Mouse (Mus musculus) NIH3T3 (cell line): ENCODE measurements around the gene Atp7a.

Source experiments
- DNase-seq: peaks from one replicate; pipeline ENCODE4 v3.0.0-alpha.2; 2012; ENCODE audit warnings: low read depth

Gene Atp7a

GRCm38 (mm10) chrX:106082518-106082917, 55.4 kb downstream of the Atp7a start:
- DNase-seq: no peak

- DNase-seq: peak; percentile 58
Observed at GRCm38 (mm10) chrX:106085132-106085531, 58.1 kb downstream of the Atp7a start.

DNA sequence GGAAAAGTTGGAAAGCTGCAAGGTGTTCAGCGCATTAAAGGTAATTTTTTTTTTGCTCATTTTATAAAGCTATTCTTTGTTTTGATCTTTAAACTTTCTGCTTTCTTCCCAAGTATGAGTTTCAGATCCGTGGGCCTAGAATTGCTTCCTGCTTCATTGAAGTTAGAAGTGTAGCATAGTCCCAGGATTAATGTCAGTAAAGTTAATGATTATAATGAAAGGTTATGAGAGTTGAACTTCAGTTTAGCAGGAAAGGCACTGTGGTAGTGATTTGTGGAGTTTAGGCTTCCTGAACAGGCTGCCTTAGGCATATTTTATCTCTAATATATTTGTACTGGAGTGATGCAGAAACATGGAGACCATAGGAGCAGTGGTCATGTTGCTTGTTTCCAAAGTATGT, 58.5 kb downstream of the Atp7a start:
- DNase-seq: no peak

- DNase-seq: no peak
Observed at GRCm38 (mm10) chrX:106092939-106093338, 65.9 kb downstream of the Atp7a start.

DNA sequence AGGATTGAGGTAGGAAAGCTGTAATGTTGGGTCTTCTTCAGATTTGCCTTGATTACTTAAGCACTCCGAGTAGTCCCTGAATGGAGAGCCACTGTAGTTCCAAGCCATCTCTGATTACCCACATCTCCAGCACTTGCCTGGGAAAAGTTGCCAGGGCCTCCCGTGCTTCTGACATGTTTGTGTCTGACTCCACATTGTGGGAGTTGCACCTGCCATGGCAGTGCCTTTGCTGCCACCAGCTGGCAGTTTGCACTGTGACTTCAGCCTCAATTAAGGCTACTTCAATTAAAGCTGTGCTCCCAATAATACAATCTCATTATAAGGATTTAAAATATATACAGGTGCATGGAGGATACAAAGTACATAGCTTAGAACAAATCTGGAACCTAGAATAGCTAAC, 78.4 kb downstream of the Atp7a start:
- DNase-seq: peak; percentile 46

- DNase-seq: no peak
Observed at GRCm38 (mm10) chrX:106113881-106114280, 86.8 kb downstream of the Atp7a start.

DNA sequence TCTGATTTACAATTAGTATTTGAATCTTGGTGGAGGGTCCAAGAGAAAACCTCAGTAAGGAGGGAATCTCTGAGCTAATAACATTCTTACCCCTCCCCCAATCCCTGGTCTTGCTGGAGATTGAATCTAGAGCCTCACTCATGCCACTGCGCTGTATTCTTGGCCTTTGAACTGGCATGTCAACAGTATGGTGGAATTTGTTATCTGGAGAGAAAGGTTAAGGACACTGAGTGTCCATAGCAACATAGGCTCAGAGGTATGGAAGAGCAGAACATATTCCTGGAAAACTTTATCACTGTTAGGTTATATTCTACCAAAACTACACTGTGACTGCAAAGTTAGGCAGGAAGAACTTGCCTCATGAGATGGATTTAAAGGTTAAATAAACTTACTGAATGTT, 87.6 kb downstream of the Atp7a start:
- no peak for DNase-seq

DNA sequence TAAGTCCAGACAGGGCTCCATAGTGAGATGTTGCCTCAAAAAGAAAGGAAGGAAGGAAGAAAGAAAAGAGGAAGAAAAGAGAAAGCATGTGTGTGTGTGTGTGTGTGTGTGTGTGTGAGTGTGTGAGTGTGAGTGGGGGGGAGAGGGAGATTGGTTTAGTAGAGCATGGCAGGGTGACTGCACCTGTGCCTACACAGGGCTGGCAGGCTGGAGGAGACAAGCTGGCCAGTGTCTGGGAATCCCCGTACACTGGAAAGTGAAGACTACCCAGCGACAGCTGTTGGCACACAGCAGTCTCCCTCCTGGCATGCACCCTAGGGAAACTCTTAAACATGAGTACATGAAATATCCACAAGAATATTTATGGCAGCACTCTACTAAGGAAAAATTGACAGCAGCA, 95.7 kb downstream of the Atp7a start:
- no peak for DNase-seq

- no peak for DNase-seq
Observed at GRCm38 (mm10) chrX:106128283-106128682, 101.2 kb downstream of the Atp7a start.

- DNase-seq: no peak
Observed at GRCm38 (mm10) chrX:106129877-106130276, 102.8 kb downstream of the Atp7a start.

DNA sequence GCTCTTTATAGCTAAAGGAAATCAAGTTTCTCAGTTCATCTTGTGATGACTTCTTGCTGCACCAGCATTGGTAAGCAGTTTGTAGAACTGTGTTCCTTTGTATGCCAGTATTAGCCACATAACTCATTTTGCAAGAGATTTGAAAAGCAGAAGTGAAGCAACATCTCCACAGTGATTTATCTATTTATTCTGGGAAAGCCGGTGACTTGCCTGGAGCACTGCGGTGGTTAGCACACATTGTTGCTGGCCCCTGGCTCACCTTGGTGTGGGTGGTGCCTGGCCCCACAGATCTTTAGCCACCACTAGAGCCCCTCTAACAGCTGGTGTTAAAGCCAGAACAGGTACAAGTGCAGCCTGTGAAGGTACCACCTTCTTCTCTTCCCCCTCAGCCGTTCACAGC, 107.8 kb downstream of the Atp7a start:
- peak; percentile 40 for DNase-seq

- DNase-seq: no peak
Observed at GRCm38 (mm10) chrX:106135484-106135883, 108.4 kb downstream of the Atp7a start.

DNA sequence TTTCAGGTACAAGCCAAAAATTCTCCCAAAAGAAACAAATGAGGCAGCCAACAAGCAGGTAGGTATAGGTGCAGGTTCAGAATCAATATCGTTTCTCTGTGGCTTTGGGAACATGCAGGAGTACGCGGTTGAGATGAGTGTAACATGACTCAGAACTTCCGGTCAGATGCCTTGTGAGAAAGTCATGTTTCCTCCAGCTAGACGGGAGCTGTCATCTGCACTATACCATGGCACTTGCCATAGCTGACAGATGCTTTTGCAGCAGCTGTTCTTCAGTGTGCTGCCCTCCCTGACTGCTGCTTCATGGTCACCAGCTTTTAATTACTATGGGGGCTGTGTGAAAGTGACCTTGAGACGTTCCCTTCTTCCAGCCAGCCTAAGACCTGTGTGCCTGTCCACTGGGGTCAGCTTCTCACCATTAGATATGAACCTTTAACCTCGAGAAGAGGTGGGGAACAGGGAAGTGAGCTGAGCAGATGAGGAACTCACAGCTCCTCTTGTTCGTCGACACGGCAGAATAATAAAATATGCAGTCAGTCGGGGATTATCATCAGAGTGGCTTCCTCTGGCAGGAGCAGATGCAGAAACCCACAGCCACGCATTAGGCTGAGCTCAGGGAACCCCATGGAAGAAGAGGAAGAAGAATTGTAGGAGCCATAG, 109.0 kb downstream of the Atp7a start:
- DNase-seq: peak; percentile 52

GRCm38 (mm10) chrX:106139309-106140070, 112.4 kb downstream of the Atp7a start:
- DNase-seq: no peak

DNA sequence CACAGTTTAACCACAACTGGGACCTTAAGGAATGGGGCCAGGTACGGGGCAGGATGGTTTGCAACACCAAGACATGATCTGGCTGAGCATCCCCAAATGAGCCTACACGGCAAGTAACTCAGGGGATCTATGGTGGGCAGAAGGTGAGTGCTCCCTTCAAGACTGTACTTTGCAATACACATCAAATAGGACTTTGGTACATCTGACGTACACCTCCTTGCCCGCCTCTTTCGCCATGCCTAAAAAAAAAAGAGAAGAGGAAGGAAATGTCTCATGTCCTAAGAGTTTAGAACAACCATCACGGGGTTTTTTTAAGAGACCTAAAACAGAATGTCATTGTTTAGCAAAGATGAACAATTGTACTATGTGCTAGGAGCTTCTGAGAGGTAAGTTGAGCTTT, 115.9 kb downstream of the Atp7a start, which contains the start of gene Tlr13:
Tlr13 (plus strand) TSS at position 269 of the 400 bp plus-strand sequence.
- DNase-seq: no peak

GRCm38 (mm10) chrX:106148185-106148584, 121.1 kb downstream of the Atp7a start:
- DNase-seq: no peak

DNA sequence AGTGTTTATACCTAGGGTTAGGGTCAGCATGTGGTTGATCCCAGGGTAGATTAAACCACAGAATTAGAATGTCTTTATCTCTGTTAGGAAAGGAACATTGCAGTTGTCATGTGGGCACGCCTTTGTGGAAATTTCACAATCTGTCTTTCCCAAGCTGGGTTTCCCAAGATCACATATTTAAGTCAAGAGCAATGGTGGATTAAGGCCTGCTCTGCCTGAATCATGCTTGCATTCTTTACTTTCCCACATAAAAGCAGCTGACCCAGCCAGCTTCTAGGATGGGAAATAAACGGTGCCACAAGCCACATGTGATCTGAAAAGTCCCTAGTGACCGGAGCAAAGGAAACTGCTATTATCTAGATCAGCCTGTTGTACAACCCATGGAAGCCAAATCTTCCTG, 122.4 kb downstream of the Atp7a start:
- peak; percentile 72 for DNase-seq

GRCm38 (mm10) chrX:106154180-106154586, 127.1 kb downstream of the Atp7a start:
- DNase-seq: no peak

GRCm38 (mm10) chrX:106155892-106156291, 128.8 kb downstream of the Atp7a start:
- DNase-seq: no peak

GRCm38 (mm10) chrX:106163995-106164394, 136.9 kb downstream of the Atp7a start:
- DNase-seq: peak; percentile 7

GRCm38 (mm10) chrX:106164555-106164954, 137.5 kb downstream of the Atp7a start:
- DNase-seq: no peak

GRCm38 (mm10) chrX:106165089-106165488, 138.0 kb downstream of the Atp7a start:
- DNase-seq: peak; percentile 64

DNA sequence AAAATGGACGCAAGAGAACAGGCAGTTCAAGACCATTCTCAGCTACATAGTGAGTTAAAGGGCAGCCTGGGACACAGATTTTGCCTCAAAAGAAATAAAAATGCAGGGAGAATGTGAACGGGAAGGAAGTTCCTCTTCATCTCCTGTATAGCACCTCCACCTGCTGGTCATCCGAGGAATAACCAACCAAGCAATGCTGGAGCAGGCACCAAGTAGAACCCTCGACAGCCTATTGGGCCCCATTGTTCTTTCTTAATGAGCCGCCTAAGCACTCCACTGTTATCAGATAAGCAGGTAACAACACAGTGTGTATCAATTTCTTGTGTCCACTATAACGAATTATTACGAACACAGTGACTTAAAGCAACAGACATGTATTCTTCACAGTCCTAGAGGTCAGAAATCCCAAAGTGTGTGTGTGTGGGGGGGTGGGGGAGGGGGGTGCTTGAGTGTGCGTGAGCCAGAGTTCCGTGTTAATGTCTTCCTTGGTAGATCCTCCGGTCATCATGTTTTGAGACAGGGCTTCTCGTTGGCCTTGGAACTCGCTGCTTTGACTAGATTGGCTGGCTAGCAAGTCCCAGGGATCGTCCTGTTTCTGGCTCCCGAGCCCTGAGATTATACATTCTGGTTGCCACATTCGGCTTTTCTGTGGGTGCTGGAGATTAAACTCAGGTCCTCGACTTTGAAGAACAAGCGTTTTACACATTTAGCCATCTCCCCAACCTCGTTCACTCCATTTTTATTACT, 144.2 kb downstream of the Atp7a start:
- peak; percentile 87 for DNase-seq
